Mouse (Mus musculus) mature B cell (primary cell): Measurements from ENCODE around the gene Slc30a7.

Experiments used
- in situ Hi-C: fragments of 300-500 bp; cut with MboI; formaldehyde crosslinking; loops from 2 replicates; pipeline ENCODE4 v1.14.3; 2019

Gene Slc30a7

DNA sequence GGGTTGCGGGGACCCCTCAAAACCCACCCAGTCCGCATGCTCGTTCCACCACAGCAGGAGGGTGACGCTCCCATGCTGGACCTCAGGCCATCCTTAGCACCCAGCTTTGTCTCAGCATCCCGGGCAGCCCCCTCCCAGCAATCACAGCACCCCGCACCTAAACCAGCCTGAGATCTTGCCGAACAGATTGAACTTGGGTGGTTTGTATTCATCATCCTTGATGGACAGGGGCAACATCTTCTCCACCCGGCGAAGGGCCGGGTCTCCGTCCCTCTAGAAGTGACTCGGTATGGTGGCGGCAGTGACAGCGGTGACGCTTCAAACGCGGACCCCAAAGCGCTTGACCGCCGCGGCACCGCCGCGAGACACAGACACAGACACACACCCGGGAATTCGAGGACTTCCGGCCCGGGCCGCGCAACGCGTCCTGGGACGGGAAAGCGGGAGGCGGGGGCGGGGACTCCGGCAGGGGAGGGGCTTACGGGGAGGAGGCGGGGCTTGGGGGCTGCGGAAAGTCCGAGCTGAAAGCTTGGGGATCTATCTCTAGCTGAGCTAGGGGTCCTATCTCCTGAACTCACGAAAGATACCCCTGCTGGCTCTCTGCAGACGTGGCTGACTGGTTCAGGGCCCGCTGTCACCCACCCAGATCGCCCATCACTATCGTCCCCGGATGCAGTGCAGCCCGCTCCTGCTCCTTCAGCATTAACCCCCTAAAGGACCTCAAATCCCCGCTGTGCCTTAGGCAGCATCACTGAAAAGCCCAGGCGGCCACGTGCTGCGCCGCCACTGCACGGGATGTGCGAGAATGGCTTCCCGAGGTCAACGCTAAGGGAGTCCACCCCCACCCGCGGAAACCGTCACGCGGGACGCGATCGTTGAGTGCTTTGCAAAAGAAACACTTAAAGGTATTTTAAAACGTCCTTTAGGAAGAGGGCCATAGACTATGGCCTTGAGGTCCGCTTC is at the start of gene Slc30a7, which contains the start of gene Extl2:
Slc30a7 (minus strand) TSS at position 429 of the 963 bp plus-strand sequence.
Extl2 (plus strand) TSS at position 485 of the 963 bp plus-strand sequence.
- in situ Hi-C loops = no loop called here

DNA sequence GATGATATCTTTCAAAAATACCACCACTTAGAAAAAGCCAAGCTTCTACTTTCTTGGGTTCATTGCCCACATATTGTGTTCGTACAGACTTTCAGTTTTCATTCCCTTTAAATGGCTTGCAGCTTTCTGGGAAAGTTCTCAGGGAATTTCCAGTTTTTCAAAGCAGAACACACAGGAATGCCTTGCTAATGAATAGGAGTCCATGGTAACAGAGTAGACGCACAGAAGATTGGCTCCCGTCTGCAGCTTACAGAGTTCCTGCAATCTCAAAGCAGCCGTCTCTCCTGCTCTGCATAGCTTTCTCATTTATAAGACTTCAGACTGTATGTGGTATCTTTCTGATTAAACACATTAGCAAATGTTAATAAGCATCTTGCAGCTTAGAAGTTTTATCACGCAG is 39.8 kb upstream of the Slc30a7 start:
- in situ Hi-C loops = no loop called here

DNA sequence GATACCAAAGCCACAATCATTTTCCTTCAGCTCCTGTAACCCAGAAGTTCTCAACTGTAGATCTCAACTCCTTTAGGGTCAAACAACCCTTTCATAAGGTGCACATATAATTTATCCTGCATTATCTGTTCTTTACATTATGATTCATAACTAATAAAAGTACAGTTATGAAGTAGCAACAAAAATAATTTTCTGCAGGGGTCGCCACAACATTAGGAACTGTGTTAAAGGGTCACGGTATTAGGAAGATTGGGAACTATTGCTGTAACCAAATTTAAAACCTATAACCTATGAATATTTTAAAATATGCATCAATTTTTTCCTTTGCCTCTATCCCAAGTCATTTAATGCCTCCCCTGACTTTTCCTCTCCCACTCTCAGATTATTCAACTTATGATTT is 38.8 kb upstream of the Slc30a7 start:
- in situ Hi-C loops = no loop called here

DNA sequence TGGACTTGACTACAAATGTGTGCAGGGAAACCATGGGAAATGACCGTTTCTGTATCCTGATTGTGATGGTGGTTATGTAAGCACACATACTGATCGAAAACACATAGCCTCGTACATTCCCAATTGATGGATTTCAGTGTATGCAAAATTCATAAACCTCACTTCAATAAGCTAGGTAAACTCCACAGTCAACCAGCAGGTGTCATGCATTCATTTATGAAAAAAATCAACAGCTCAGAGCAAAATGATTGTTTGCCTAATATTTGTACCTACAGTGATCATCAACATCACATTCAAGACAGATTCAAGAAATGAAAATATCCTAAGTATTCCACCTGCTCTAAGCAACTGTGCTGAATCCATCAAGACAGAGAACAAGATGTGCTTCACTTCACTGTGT is 33.6 kb upstream of the Slc30a7 start:
- in situ Hi-C loops = no loop called here

DNA sequence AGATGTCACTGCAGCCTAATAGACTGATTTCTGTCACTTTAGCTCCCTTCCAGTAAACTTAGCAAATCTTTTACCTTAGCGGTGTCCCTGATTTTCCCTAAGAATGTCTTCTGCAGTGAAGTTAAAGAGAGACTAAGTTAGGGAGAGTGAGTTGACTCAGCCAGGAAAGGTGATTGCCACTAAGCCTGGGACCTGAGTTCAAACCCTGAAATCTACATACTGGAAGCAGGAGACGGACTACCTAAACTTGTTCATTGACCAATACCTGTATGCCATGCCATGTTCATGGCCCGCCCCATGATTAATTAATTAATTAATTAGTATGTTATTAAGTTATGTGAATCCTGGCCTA is 26.6 kb upstream of the Slc30a7 start:
- in situ Hi-C loops = no loop called here

DNA sequence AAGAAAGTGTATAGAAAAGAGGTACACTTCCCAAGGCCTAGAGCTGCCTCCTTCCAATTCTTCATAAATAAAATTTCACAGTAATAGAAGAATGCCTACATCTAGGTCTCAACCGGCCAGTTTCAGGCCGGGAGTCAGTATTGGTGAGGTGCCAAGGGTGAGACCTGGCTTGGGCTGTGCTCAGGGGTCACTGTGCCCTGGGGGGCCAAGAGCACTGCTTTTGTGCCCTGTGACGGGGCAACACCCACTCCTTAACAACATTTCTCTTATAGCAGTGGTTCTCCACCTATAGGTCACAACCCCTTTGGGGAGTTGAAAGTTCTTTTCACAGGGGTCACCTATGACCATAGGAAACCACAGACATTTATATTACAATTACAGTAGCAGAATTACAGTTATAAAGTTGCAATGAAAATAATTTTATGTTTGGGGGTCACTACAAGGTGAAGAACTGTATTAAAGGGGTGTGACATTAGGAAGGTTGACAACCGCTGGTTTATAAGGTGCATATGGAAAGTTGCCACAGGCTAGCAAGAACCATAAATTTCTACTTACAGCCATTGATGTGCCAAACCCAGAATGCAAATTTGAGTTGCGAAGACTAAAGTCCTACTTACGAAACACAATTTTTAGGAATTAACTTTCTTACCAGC is 26.1 kb upstream of the Slc30a7 start:
- in situ Hi-C loops = no loop called here

DNA sequence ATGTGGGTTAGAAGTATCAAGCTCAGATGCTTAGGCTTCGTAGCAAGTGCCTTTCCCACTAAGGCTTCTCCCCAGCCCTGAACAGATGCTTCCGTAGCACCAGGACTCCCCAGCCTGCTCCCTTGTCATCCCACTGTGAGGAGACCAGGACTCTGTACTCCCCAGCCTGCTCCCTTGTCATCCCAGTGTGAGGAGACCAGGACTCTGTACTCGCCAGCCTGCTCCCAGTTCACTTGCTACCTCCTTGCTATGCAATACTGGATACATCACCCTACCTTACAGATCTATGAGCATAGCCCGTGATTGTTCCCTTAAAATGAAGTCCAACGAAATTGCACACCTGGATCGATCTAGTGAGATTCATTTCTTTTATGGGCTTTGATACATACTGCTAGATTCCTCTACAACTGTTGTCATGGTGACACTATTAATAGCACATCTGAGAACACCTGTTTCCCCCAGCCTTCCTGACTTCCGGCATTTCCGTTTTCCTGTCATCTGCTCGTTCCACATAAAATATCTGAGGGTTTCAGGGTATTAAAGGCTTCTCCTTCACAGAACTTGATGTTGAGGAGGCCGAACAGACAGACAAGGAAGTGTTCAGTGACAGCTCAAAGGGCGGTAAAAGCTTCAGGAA is 23.1 kb upstream of the Slc30a7 start:
- in situ Hi-C loops = no loop called here

DNA sequence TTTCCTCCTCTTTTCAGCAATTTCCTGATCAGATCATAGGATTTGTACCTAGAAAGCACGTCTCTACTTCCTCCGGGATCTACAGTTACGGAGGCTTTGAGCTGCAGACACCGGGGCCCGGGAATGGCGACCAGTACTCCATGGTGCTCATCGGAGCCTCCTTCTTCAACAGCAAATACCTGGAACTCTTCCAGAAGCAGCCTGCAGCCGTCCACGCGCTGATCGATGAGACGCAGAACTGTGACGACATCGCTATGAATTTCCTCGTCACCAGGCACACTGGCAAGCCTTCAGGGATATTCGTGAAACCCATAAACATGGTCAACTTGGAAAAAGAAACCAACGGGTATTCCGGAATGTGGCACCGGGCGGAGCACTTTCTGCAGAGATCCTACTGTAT is 19.8 kb upstream of the Slc30a7 start:
- in situ Hi-C loops = no loop called here

DNA sequence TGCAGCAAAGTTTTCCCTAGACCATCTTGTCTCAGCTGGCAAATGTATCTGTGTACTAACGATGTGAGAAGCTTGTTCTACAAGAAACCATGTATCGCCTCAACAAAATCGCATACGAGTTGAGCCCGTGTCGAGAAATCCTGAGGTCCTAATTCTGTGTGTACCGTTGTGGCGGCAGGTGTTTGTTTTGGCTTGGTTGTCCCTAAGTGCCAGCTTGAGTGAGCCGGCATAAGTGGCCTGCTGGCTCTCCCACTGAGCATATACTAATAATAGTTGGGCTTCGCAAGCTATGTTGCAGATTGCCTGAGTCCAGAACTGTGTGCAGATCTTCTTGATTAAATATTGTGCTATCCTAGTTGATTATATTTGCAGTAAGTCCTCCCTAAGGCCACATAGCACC is 18.5 kb upstream of the Slc30a7 start:
- in situ Hi-C loops = no loop called here

DNA sequence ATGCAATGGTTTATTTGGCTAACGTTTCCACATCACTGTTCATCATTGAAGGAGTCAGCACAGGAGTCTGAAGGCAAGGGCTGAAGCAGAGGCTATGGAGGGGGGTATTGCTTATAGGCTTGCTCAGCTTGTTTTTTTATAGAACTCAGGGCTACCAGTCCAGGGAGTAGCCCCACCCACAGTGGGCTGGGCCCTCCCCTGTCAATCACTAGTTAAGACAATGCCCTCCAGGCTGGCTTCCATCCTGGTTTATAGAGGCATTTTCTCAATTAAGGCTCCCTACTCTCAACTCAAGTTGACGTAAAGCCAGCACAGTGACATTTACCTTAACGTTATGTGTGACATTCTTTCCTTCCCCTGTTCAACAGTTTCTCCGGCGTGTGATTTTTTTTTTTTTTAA is 17.5 kb upstream of the Slc30a7 start:
- in situ Hi-C loops = no loop called here

DNA sequence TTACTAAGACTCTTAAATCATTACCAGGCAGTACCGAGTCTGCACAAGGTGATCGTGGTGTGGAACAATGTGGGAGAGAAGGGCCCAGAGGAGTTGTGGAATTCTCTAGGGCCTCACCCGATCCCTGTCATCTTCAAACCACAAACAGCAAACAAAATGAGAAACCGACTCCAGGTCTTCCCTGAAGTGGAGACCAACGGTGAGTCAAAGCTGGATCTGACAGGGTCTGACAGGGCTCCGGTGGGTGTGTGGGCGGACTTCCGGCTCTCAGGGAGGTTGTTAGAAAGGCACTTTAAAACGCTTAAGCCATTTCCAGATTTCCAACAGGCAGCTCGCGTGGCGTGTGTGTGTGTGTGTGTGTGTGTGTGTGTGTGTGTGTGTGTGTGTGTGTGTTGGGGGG is 17.0 kb upstream of the Slc30a7 start:
- in situ Hi-C loops = no loop called here

DNA sequence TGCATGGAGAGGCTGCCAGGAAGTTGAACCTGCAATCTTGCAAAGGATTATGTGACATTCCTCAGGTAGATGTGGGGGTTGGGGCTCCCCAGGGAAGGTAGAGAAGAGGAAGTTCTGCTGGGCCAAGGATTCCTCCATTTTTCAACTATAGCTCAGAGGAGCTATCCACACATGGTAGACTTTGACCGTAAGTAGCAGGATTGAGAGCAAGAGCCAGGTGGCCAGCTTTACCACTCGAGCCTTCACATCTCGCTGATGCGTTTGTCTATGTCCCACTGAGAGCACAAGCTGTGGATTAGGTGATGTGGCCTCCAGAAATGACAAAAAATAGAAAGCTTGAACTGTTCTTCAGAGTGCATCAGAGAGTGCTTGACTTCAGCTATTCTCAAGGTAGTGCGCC is 11.9 kb upstream of the Slc30a7 start:
- in situ Hi-C loops = no loop called here

DNA sequence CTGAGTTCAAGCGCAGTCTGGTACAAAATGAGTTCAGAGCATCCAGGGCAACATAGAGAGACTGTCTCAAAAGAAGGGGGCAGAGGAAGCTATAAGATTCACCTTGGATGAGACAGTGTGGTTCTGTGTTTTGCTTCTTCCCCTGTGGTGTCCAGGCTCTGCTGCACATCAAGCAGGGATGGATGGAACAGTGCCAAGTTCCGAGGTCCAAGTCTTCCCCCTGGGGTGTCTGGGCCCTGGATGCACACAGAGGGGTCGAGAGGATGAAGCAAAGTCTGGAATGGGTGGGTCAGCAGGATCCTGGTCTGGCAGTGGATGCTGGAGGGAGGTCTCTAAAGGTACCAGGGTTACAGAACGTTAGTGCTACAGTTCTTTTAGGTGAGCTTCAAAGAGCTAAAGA is 11.4 kb upstream of the Slc30a7 start:
- in situ Hi-C loops = no loop called here

DNA sequence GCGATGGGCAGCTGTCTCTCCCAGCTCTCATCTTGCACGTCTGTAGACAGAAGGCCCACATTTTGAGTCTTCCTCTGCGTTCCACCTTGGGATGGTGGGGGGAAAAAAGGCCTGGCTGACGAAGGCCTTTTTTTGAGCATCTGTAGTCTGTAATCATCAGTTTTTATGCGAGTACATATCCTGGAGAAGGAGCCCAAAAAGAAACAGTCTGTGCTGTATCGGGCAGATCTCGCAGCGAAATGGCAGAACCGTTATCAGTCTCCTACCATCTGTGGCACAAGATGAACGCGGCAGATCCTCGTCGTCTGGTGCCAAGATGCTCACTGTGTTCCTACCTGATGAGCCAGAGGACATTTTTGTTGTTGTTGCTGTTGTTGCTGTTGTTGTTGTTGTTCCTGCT is 8.9 kb upstream of the Slc30a7 start:
- in situ Hi-C loops = no loop called here

DNA sequence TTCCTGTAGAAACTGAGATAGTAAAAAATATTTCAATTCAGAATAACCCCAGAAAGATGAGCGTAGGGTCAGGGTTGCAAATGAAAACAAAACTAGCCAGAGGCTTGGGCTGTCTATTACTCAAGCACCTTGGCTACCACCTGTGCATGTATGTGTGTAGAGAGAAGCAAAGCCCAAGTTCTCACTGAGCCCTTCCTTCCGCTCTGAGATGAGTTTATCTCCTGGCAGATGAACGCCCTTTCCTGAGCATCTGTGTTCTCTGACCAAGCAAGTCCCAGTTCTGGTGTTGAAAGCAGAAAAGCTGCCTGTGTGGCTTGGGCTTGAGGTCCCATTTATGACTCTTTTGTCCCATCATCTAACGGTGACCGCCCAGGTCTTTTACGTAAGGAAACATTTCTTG is 7.7 kb upstream of the Slc30a7 start:
- in situ Hi-C loops = no loop called here

DNA sequence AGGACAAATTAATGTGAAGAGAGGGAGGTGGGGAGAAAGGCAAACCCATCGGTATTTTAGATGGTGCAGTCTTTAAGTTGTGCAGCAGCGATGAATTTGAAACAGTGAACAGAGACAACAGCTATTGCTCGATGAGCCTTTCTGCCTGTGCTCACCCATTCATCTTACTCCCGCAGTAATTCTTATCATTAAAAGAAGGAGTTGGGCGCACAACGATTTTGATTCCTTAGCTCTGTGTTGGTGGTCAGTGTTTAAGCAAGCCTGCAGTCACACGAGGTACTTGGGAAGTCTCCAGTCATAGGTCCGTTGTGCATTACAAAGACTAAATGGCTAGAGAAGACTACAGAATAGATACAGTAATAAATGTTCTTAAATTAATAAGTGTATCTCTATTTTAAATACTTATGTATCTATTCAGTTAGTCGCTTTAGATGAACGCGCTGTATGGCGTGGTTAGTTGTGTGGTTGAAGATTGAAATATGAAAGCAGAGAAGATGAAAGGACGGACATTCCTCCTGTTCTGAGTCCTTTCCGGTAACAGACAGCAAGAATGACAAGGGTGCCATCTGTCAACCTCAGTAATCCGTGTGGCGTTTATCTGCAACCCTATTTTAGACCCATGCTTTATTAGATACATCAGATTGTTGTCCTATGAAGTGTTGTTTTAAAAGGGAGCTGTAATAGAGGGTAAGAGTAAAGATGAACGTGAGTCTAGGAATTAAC is 2.6 kb upstream of the Slc30a7 start:
- in situ Hi-C loops = no loop called here

DNA sequence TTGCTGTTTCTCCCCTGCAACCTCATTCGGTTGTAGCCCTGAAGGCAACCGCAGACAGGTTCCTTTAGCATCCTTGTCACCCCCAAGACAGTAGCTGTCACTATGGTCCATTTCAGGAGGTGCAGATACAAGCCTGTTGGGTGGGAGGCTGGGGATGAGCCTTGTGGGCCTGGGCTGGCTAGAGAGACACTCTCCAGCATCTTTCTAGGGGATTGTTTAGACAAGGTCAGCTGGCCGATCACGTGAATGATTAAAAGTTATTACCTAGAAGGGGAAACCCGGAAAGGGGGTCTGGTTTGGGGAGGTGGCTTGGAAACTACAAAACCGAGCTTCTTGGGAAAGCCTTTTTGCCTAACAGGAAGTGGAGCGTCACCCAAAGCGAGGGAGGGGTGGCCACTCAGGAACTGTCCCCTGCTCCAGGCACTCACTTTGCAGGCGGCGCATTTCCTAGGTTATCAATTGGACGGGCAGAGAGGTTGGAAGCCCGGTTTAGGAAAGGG is 785 bp upstream of the Slc30a7 start:
- in situ Hi-C loops = no loop called here

DNA sequence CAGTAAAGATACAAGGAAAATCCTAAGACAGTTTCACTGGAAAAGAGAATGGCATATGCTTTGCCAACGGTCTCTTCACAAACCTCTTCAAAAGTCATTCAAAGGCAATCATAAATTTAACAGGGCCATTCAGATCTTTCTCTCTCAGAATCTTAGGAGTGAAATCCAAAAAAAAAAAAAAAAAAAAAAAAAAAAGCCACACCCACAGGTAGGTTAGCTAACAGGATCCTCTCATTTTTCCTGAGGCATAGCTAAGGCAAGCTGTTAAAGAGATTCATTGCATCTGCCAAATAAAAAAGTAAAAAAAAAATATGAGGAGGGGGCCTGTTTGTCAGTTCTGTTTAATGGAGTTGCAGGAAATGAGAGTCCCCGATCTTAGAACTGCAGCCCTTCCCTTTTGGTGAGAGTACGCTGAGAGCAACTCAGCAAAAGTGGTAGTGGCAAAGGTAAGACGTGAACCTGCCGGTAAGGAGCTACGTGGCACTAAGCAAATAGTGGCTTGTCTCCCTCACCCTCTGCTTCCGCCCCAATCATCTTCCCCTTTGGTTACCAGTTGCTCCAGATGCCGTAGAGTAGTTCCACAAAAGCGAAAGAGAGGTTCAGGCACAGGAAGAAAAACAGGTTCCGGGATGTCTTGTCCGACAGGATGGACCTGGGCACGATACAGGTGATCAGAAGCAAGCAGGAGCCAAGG is 775 bp downstream of the Slc30a7 start:
- in situ Hi-C loops = no loop called here

DNA sequence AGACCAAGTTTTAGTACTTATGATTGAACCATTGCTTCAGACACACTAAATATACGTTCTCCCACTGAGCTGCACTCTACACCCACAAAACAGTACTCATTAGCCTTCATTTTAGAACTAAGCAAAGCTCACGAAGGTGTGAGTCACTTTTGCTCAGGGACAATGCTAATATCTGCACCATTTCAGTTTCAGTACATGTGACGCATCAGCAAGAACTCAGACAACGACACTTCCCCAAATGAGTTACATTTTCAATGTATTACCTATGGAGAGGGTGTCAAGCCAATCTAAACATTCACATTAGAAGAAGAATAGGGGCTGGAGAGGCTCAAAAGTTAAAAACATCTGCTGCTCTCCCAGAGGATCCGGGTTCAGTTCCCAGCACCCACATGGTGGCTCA is 10.3 kb downstream of the Slc30a7 start:
- in situ Hi-C loops = no loop called here

DNA sequence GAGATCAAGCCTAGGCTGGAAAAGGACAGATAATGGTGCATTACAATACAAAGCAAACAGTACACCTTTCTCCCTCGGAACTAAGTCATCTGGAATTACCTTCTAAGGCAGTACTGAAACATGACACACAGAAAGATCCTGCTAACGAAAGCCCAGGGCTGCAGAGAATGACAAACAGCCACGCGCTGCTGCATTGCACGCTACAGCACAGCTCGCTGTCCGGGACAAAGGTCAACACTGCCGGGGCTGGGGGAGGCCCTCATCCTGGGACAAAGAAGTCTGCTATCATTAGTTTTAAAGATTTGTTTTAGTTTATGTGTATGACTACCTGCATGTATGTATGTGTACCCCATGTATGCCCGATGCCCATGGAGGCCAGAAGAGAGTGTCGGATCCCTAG is 14.2 kb downstream of the Slc30a7 start:
- in situ Hi-C loops = no loop called here

DNA sequence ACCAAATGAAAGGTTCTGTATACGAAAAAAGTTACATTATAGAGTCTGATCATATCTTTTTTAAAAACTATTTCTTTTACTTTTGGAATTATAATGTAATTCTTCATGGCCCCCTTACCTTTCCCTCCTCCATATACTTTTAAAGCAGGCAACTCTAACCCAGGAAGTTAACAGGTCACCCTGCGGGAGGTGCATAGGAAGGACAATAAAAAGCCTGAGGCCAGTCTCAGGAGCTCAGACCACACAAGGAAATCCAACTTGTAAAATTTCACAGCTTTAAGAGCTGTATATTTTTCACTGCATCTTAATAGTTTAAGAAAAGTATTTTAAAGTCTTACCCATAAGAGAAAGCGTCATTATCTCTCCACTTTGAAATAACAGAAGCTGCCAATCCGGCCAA is 14.6 kb downstream of the Slc30a7 start:
- in situ Hi-C loops = no loop called here
